In genomic region chr6:99053111-99053510, GRCm38 (mm10) we compare ENCODE assay signal across 10 mouse cellular contexts.
"Had no signal": no experiment of that assay in that cellular context is flagged by ENCODE, and none has a peak within 500 bp of the region (broad histone marks: within the 10 kb centered on the region; RNA-seq: fewer than 3 reads in every experiment).

No protein-coding gene starts in this region.

- H3K27me3 ChIP-seq: limb, embryonic 13.5 days; midbrain, embryonic 13.5 days; neural tube, embryonic 12.5 days had no signal

- ATAC-seq: midbrain, embryonic 13.5 days had no signal

- H3K36me3 ChIP-seq: limb, embryonic 13.5 days; midbrain, embryonic 13.5 days; neural tube, embryonic 12.5 days had no signal

- DNase-seq: kidney, adult 11 months; kidney, adult 9 months; kidney, postnatal 36 days; left cerebral cortex, postnatal 4 days; right cerebral cortex, postnatal 25 days; thymus, adult 2 months; thymus, postnatal 25 days had no signal
